Mouse (Mus musculus): ENCODE data around the gene Cplx3. TPM values are rescaled to one million over a fixed set of nuclear protein-coding genes. Genes with fewer than 3 reads are reported as not detected.
A peak's percentile ranks its signal among the peaks of the same experiment; 100 is the strongest.

Gene Cplx3
- total and polyA plus RNA-seq, 3 experiments = 0.09 TPM; not detected in 2

DNA sequence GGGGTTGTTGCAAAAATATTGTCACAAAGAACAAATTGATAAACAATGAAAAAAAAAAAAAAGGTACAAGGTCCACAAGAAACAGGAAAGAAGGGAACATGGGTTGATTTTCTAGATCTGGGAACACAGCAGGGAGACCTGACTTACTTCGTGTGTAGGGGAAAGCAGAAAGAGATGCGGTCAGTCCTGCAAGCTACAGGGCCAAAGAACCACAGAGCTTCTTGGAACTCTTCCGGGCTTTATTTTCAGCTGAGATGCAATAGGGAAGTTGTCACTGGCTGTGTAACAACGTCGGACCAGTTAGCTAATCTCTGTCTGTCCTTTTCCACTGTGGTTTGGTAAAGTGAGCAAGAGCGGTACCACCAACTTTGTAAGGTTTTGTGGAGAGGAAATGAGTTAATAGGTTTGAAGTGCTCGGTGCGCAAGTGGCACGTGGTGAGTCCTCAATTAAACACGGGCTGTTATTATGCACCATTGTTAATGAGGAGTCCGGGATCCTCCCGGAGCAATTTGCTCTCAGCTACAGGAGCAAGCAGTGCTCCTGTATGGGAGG, 40.5 kb upstream of the Cplx3 start:
- Histone ChIP-seq H3K4me2 (ENCODE audit: insufficient read depth, low read depth, poor library complexity, severe bottlenecking) (peak overlapping the region; percentile 18; the same call in 1 of the 2 replicates), H3K4me3 (replicated peaks in 1 of 3; ENCODE audit: low read depth in 2 of 3, low read length in 2 of 3, poor library complexity in 1 of 3) (peak overlapping the region in 1 of 3 experiments; percentile 19), H3K27me3 (replicated peaks) (no peaks in the 10 kb centered on the region), H3K27ac (ENCODE audit: insufficient read depth, low read depth) (peak overlapping the region; percentile 52), H3K9me3 (replicated peaks; ENCODE audit: low read length) (no peaks in the 10 kb centered on the region), H3K9ac (ENCODE audit: insufficient read depth, low read depth) (peak overlapping the region; percentile 35; the same call in 1 of the 2 replicates), H3K79me2 (replicated peaks; ENCODE audit: control insufficient read depth, extremely low read depth, insufficient read depth, poor library complexity, severe bottlenecking) (peaks cover 33% of the 10 kb centered on the region), H3K4me1 (ENCODE audit: control insufficient read depth in 1 of 2, insufficient read depth in 2 of 2) (peaks cover 25 to 58% of the 10 kb centered on the region in 2 experiments), H3K36me3 (replicated peaks in 1 of 2; ENCODE audit: control insufficient read depth in 1 of 2, insufficient read depth in 1 of 2, low read length in 1 of 2) (peaks cover 1 to 10% of the 10 kb centered on the region in 2 experiments)
- DNase-seq (ENCODE audit: extremely low read depth) = peak; percentile 85
- in situ Hi-C loops (cut with MboI; ENCODE audit: low pct_ligation_motif_present, low pct_unique_long_range_greater_than_20kb, low sequenced_read_pairs) (no loop called here), dilution Hi-C loops (cut with MboI; ENCODE audit: extremely low pct_ligation_motif_present, extremely low pct_unique_long_range_greater_than_20kb, low sequenced_read_pairs) (no loop called here)
- 0 out of 2 replicates have a peak, but pooled peaks have one; percentile 40 for TF ChIP-seq MAZ (IDR thresholded peaks at IDR 0.05; ENCODE audit: low read depth, low read length)
- peak; percentile 93 for TF ChIP-seq MAX (IDR thresholded peaks at IDR 0.05; ENCODE audit: low read length)
- no peak for TF ChIP-seq UBTF (IDR thresholded peaks at IDR 0.05; ENCODE audit: low read depth, low read length)
- TF ChIP-seq PAX5 (IDR thresholded peaks at IDR 0.05; ENCODE audit: low read length) = no peak
- no peak for TF ChIP-seq JUN (IDR thresholded peaks at IDR 0.05; ENCODE audit: insufficient read depth, low read depth, low read length)
- peak; percentile 13; the same call in 1 of the 2 replicates for TF ChIP-seq USF1 (IDR thresholded peaks at IDR 0.05; ENCODE audit: low read depth, low read length)
- no peak for TF ChIP-seq POLR2A (IDR thresholded peaks at IDR 0.05; ENCODE audit: low read depth, low read length)
- peak; percentile 82 for TF ChIP-seq ETS1 (conservative IDR thresholded peaks at IDR 0.05; ENCODE audit: low read depth, low read length)
- no peak for TF ChIP-seq ZNF384 (IDR thresholded peaks at IDR 0.05; ENCODE audit: low read depth, low read length)
- TF ChIP-seq CTCF (conservative IDR thresholded peaks at IDR 0.05 in 1 of 2, IDR thresholded peaks at IDR 0.05 in 1 of 2; ENCODE audit: low read depth in 2 of 2, low read length in 2 of 2) = no peak
- TF ChIP-seq HCFC1 (IDR thresholded peaks at IDR 0.05; ENCODE audit: low read depth, low read length) = peak; percentile 50
- peak; percentile 43 for TF ChIP-seq EP300 (IDR thresholded peaks at IDR 0.05; ENCODE audit: low read length)
- TF ChIP-seq IRF4 (IDR thresholded peaks at IDR 0.05; ENCODE audit: low read depth, low read length) = peak; percentile 53; the same call in 1 of the 2 replicates
- peak; percentile 45; the same call in 1 of the 2 replicates for TF ChIP-seq JUND (conservative IDR thresholded peaks at IDR 0.05; ENCODE audit: low read depth, low read length)
- TF ChIP-seq MEF2A (IDR thresholded peaks at IDR 0.05; ENCODE audit: borderline replicate concordance, low read depth, low read length) = peak; percentile 54; the same call in 1 of the 2 replicates
- TF ChIP-seq KAT2A (IDR thresholded peaks at IDR 0.05; ENCODE audit: insufficient replicate concordance, low read length) = 0 out of 2 replicates have a peak, but pooled peaks have one; percentile 24
- no peak for TF ChIP-seq RCOR1 (conservative IDR thresholded peaks at IDR 0.05; ENCODE audit: low read depth, low read length)
- TF ChIP-seq USF2 (conservative IDR thresholded peaks at IDR 0.05; ENCODE audit: low read depth, low read length) = no peak
- TF ChIP-seq SMC3 (IDR thresholded peaks at IDR 0.05; ENCODE audit: low read depth, low read length) = no peak
- peak; percentile 75 for TF ChIP-seq MYC (IDR thresholded peaks at IDR 0.05; ENCODE audit: low read depth, low read length)
- no peak for TF ChIP-seq ZMIZ1 (IDR thresholded peaks at IDR 0.05; ENCODE audit: low read depth, low read length)
- TF ChIP-seq ELF1 (IDR thresholded peaks at IDR 0.05; ENCODE audit: low read depth, low read length) = peak; percentile 75
- peak; percentile 36; the same call in 1 of the 2 replicates for TF ChIP-seq NELFE (IDR thresholded peaks at IDR 0.05; ENCODE audit: low read depth, low read length)
- TF ChIP-seq MAFK (IDR thresholded peaks at IDR 0.05; ENCODE audit: insufficient replicate concordance, low read length) = no peak
- TF ChIP-seq NRF1 (IDR thresholded peaks at IDR 0.05; ENCODE audit: low read depth, low read length) = no peak
- TF ChIP-seq E2F4 (IDR thresholded peaks at IDR 0.05; ENCODE audit: insufficient replicate concordance, low read depth, low read length) = 0 out of 2 replicates have a peak, but pooled peaks have one; percentile 46
- TF ChIP-seq TCF12 (IDR thresholded peaks at IDR 0.05; ENCODE audit: low read depth, low read length) = peak; percentile 55; the same call in 1 of the 2 replicates
- no peak for TF ChIP-seq CHD2 (IDR thresholded peaks at IDR 0.05; ENCODE audit: low read length)
- 0 out of 2 replicates have a peak, but pooled peaks have one; percentile 50 for TF ChIP-seq TBP (conservative IDR thresholded peaks at IDR 0.05; ENCODE audit: low read depth, low read length)
- TF ChIP-seq BHLHE40 (IDR thresholded peaks at IDR 0.05; ENCODE audit: low read depth, low read length) = peak; percentile 89
